Mouse (Mus musculus): ENCODE data around the gene Dhx37. TPM values are rescaled to one million over a fixed set of nuclear protein-coding genes. Genes with fewer than 3 reads are reported as not detected.
A peak's percentile ranks its signal among the peaks of the same experiment; 100 is the strongest.

Dhx37 gene
- polyA plus RNA-seq, 1 experiment from 2014 or later = 16.4 TPM

DNA sequence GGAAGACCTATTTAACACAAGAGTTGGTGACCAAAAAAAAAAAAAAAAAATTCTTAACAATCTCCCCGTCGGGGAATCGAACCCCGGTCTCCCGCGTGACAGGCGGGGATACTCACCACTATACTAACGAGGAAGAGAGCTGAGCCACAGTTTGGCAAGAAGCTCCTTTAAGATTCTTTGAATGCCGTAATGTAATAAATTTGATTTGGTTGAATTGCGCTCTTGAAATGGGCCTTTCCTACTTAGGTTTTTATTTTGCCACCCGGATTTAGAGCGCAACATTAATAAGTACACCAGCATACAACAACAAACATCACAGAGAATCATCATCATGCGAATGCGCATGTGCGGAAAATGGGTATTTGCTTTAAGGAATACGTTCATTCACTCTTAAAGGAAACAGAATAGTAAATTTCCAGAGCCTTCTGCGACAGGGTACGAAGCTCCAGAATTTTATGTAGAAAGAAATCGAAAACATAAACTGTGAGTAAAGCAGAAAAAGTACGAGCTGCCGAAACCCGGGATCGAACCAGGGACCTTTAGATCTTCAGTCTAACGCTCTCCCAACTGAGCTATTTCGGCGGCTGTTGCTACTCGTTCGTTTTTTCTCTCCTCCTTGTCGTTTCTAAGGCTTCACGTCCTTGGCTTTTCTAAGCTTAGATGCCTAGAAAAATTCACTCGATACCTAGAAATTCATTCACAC is 28.2 kb downstream of the Dhx37 start:
- Histone ChIP-seq H3K4me2 (replicated peaks) (peak overlapping the region; percentile 72), H3K27ac (replicated peaks) (peak overlapping the region; percentile 89), H3K9ac (replicated peaks) (peak overlapping the region; percentile 74), H3K36me3 (no peaks in the 10 kb centered on the region), H3K9me3 (no peaks in the 10 kb centered on the region), H3K27me3 (peaks cover 7% of the 10 kb centered on the region; the same call in 1 of the 2 replicates), H3K4me3 (peak overlapping the region; percentile 62), H3K4me1 (peaks cover 28% of the 10 kb centered on the region)
- 1% methylated on average over 31 of the region's 31 CpGs for WGBS
- ATAC-seq (ENCODE audit: low FRiP score, low read depth) = peak; percentile 42

GRCm38 (mm10) chr5:125404903-125405545 is 28.9 kb downstream of the Dhx37 start:
- ATAC-seq (ENCODE audit: low FRiP score, low read depth) = peak; percentile 42
- H3K9me3 ChIP-seq = no peaks in the 10 kb centered on the region
- peak overlapping the region; percentile 67 for H3K4me2 ChIP-seq (replicated peaks)
- peaks cover 7% of the 10 kb centered on the region; the same call in 1 of the 2 replicates for H3K27me3 ChIP-seq
- peak overlapping the region; percentile 62 for H3K4me3 ChIP-seq
- peaks cover 28% of the 10 kb centered on the region for H3K4me1 ChIP-seq
- H3K36me3 ChIP-seq = no peaks in the 10 kb centered on the region
- peak overlapping the region; percentile 87 for H3K27ac ChIP-seq (replicated peaks)
- peak overlapping the region; percentile 58 for H3K9ac ChIP-seq (replicated peaks)
- 1% methylated on average over 28 of the region's 28 CpGs for WGBS

GRCm38 (mm10) chr5:125404536-125404902 is 29.4 kb downstream of the Dhx37 start:
- no peaks in the 10 kb centered on the region for H3K9me3 ChIP-seq
- H3K4me3 ChIP-seq = peak overlapping the region; percentile 62
- H3K4me2 ChIP-seq (replicated peaks) = peak overlapping the region; percentile 67
- H3K9ac ChIP-seq (replicated peaks) = peak overlapping the region; percentile 58; the same call in 1 of the 2 replicates
- peaks cover 24% of the 10 kb centered on the region for H3K4me1 ChIP-seq
- no peaks in the 10 kb centered on the region for H3K36me3 ChIP-seq
- H3K27ac ChIP-seq (replicated peaks) = peak overlapping the region; percentile 87
- no peak for ATAC-seq (ENCODE audit: low FRiP score, low read depth)
- peaks cover 7% of the 10 kb centered on the region; the same call in 1 of the 2 replicates for H3K27me3 ChIP-seq
- 4% methylated on average over 7 of the region's 7 CpGs for WGBS

- Histone ChIP-seq H3K36me3 (no peaks in the 10 kb centered on the region), H3K9ac (replicated peaks) (0 out of 2 replicates have a peak overlapping the region, but pooled peaks have one; percentile 6), H3K27ac (replicated peaks) (no peak overlapping the region), H3K4me2 (replicated peaks) (peak overlapping the region; percentile 67), H3K4me1 (peaks cover 23% of the 10 kb centered on the region), H3K9me3 (no peaks in the 10 kb centered on the region), H3K27me3 (peaks cover 7% of the 10 kb centered on the region; the same call in 1 of the 2 replicates), H3K4me3 (peak overlapping the region; percentile 43)
- WGBS = 10% methylated on average over 31 of the region's 31 CpGs
- peak; percentile 9; the same call in 1 of the 2 replicates for ATAC-seq (ENCODE audit: low FRiP score, low read depth)
These were observed 30.1 kb downstream of the Dhx37 start for GRCm38 (mm10) chr5:125403481-125404465.

- no peak for ATAC-seq (ENCODE audit: low FRiP score, low read depth)
- Histone ChIP-seq H3K4me2 (replicated peaks) (no peak overlapping the region), H3K36me3 (no peaks in the 10 kb centered on the region), H3K4me1 (peaks cover 22% of the 10 kb centered on the region), H3K27ac (replicated peaks) (no peak overlapping the region), H3K27me3 (peaks cover 7% of the 10 kb centered on the region; the same call in 1 of the 2 replicates), H3K4me3 (no peak overlapping the region), H3K9me3 (no peaks in the 10 kb centered on the region), H3K9ac (replicated peaks) (no peak overlapping the region)
- 58% methylated on average over 6 of the region's 6 CpGs for WGBS
These were observed 30.9 kb downstream of the Dhx37 start for GRCm38 (mm10) chr5:125402991-125403390.

- Histone ChIP-seq H3K9me3 (no peaks in the 10 kb centered on the region), H3K4me1 (peaks cover 19% of the 10 kb centered on the region), H3K36me3 (no peaks in the 10 kb centered on the region), H3K4me3 (no peak overlapping the region), H3K4me2 (replicated peaks) (no peak overlapping the region), H3K27ac (replicated peaks) (no peak overlapping the region), H3K9ac (replicated peaks) (no peak overlapping the region), H3K27me3 (peaks cover 7% of the 10 kb centered on the region; the same call in 1 of the 2 replicates)
- no peak for ATAC-seq (ENCODE audit: low FRiP score, low read depth)
- WGBS = 53% methylated on average over 10 of the region's 10 CpGs
These were observed 31.4 kb downstream of the Dhx37 start for GRCm38 (mm10) chr5:125402476-125402875.

GRCm38 (mm10) chr5:125400903-125401302 is 33.0 kb downstream of the Dhx37 start:
- Histone ChIP-seq H3K4me2 (replicated peaks) (no peak overlapping the region), H3K9ac (replicated peaks) (no peak overlapping the region), H3K27ac (replicated peaks) (no peak overlapping the region), H3K4me1 (peaks cover 8% of the 10 kb centered on the region; the same call in 1 of the 2 replicates), H3K36me3 (no peaks in the 10 kb centered on the region), H3K9me3 (no peaks in the 10 kb centered on the region), H3K27me3 (peaks cover 7% of the 10 kb centered on the region; the same call in 1 of the 2 replicates), H3K4me3 (no peak overlapping the region)
- 70% methylated on average over 7 of the region's 7 CpGs for WGBS
- ATAC-seq (ENCODE audit: low FRiP score, low read depth) = no peak

DNA sequence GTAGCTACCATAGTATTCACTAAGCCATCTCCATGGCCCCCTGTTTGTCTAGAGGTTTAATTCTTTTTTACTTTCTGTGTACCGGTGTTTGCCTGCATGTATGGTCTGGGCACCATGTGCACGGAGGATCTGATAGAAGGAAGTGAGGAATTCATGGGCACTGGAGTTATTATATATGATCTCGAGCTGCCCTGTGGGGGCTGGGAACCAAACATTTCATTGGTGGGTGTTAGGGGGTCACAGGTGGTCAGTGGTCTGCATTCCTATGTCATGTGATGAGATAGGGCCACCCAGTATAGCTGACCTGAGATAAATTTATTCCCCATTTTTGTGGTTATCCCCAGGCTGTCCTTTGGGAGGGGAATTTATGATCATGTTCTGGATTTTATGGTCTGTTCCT is 38.9 kb downstream of the Dhx37 start:
- no peaks in the 10 kb centered on the region for H3K36me3 ChIP-seq
- ATAC-seq (ENCODE audit: low FRiP score, low read depth) = no peak
- peak overlapping the region; percentile 100 for H3K27ac ChIP-seq (replicated peaks)
- no peaks in the 10 kb centered on the region for H3K27me3 ChIP-seq
- peaks cover 30% of the 10 kb centered on the region for H3K4me1 ChIP-seq
- no peaks in the 10 kb centered on the region for H3K9me3 ChIP-seq
- WGBS = 41% methylated on average over 3 of the region's 3 CpGs
- H3K4me3 ChIP-seq = no peak overlapping the region
- H3K4me2 ChIP-seq (replicated peaks) = peak overlapping the region; percentile 54
- H3K9ac ChIP-seq (replicated peaks) = 0 out of 2 replicates have a peak overlapping the region, but pooled peaks have one; percentile 31

DNA sequence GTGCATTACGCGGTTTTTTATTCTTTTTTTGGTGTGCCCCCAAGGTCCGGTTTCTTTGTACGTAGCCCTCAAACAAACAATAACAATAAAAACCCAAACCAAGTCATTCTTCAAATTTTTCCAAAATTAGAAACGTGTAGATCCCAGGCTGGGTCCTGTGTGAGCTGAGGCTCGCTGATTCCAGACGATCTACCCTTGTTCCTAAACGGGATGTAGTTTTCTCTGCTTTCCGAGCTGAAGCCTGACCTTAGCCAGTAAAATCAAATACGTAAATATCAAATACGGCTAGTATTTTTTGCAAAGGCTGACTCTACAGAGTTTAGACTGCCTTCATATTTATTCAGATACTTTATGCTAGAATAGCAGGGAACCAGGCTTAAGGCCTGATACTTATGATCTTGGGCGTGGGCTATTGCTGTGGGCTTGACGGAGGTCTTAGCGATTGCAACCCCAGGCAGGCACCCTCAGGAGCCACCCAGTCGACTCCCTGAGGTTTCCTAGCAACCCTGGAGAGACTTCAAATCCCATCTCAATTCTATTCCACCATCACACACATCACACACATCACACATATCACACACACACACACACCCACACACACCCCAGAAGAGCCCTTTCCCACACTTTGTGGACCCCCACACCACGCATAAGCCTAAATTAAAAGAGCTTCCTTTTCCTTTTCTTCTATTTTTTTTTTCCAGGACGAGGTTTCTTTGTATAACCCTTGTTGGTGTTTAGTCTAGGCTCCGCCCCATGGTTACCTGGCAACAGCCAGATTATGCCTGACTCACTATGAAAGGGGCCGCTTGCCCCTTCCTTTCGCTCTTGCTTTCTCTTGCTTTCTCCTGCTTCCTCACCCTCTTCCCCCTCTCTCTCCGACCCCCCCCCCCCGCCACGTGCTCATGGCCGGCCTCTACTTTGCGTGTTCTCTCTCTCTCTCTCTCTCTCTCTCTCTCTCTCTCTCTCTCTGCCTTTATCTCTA is 40.0 kb downstream of the Dhx37 start:
- H3K4me3 ChIP-seq = peak overlapping the region; percentile 28
- H3K9ac ChIP-seq (replicated peaks) = peak overlapping the region; percentile 55
- peak; percentile 80 for ATAC-seq (ENCODE audit: low FRiP score, low read depth)
- H3K9me3 ChIP-seq = no peaks in the 10 kb centered on the region
- peaks cover 30% of the 10 kb centered on the region for H3K4me1 ChIP-seq
- WGBS = 9% methylated on average over 20 of the region's 25 CpGs
- H3K36me3 ChIP-seq = no peaks in the 10 kb centered on the region
- peak overlapping the region; percentile 100 for H3K27ac ChIP-seq (replicated peaks)
- no peaks in the 10 kb centered on the region for H3K27me3 ChIP-seq
- H3K4me2 ChIP-seq (replicated peaks) = peak overlapping the region; percentile 54

- Histone ChIP-seq H3K27ac (replicated peaks) (peak overlapping the region; percentile 100), H3K4me3 (peak overlapping the region; percentile 28), H3K27me3 (no peaks in the 10 kb centered on the region), H3K36me3 (no peaks in the 10 kb centered on the region), H3K9ac (replicated peaks) (peak overlapping the region; percentile 55; the same call in 1 of the 2 replicates), H3K4me1 (peaks cover 36% of the 10 kb centered on the region), H3K4me2 (replicated peaks) (peak overlapping the region; percentile 54), H3K9me3 (no peaks in the 10 kb centered on the region)
- WGBS = under 1% methylated on average over 20 of the region's 20 CpGs
- peak; percentile 82 for ATAC-seq (ENCODE audit: low FRiP score, low read depth)
These were observed 40.8 kb downstream of the Dhx37 start for GRCm38 (mm10) chr5:125392977-125393621.
